Mouse (Mus musculus) midbrain, embryonic 15.5 days (tissue): ENCODE results near the gene Gstm7. TPM values are rescaled to one million over a fixed set of nuclear protein-coding genes. Genes with fewer than 3 reads are reported as not detected.
A peak's percentile ranks its signal among the peaks of the same experiment; 100 is the strongest.
"Not testable (repeated sequence)": the region's sequence is repeated elsewhere in the genome, so short reads cannot be mapped to it uniquely, and the experiment has no call there.

Experiments
- ATAC-seq: fragments of 200-750 bp; cut with Nextera tagmentation; replicated peaks from 2 replicates; pipeline ENCODE4 v1.8.0; 2017; ENCODE audit warnings: moderate TSS enrichment
- H3K27ac ChIP-seq: fragments of 300-500 bp; sonication (generic); 2 replicates; pipeline ENCODE4 v1.5.1; 2015; ENCODE audit warnings: mild to moderate bottlenecking, inconsistent platforms
- H3K27me3 ChIP-seq: fragments of 300-500 bp; sonication (generic); replicated peaks from 2 replicates; pipeline ENCODE4 v1.6.1; 2015; ENCODE audit warnings: inconsistent platforms
- H3K36me3 ChIP-seq: fragments of 300-500 bp; sonication (generic); replicated peaks from 2 replicates; pipeline ENCODE4 v1.6.1; 2015; ENCODE audit warnings: inconsistent platforms
- H3K4me1 ChIP-seq: fragments of 300-500 bp; sonication (generic); 2 replicates; pipeline ENCODE4 v1.6.1; 2015; ENCODE audit warnings: inconsistent platforms
- H3K4me2 ChIP-seq: fragments of 300-500 bp; sonication (generic); 2 replicates; pipeline ENCODE4 v1.6.1; 2015; ENCODE audit warnings: inconsistent platforms, mild to moderate bottlenecking, moderate library complexity
- H3K4me3 ChIP-seq: fragments of 300-500 bp; sonication (generic); 2 replicates; pipeline ENCODE4 v1.5.1; 2015; ENCODE audit warnings: mild to moderate bottlenecking, inconsistent platforms
- H3K9ac ChIP-seq: fragments of 300-500 bp; sonication (generic); 2 replicates; pipeline ENCODE4 v1.6.1; 2015; ENCODE audit warnings: mild to moderate bottlenecking, inconsistent platforms
- H3K9me3 ChIP-seq: fragments of 300-500 bp; sonication (generic); 2 replicates; pipeline ENCODE4 v1.6.1; 2016; ENCODE audit warnings: inconsistent platforms
- WGBS: fragments of 180-500 bp; shearing (Covaris S2); methylation state at CpG from one replicate; pipeline ENCODE4 v1.1.7; 2015; ENCODE audit warnings: mixed read lengths; 5-methylcytosine and 5-hydroxymethylcytosine counted together
- polyA plus RNA-seq: library from polyadenylated mRNA; unstranded; fragments of >200 nt; fragmentation: Nextera tagmentation; extraction: Ambion mirVana; gene quantifications from 2 replicates; pipeline ENCODE4 v1.2.1, GENCODE M21; 2015

Gene Gstm7
- polyA plus RNA-seq, 1 experiment from 2014 or later, result 63.6 TPM

GRCm38 (mm10) chr3:107953328-107953755, 21.7 kb upstream of the Gstm7 start:
- Histone ChIP-seq H3K9ac (no peak overlapping the region), H3K36me3 (no peaks in the 10 kb centered on the region), H3K4me1 (no peaks in the 10 kb centered on the region), H3K9me3 (no peaks in the 10 kb centered on the region), H3K27me3 (no peaks in the 10 kb centered on the region), H3K27ac (no peak overlapping the region), H3K4me3 (no peak overlapping the region), H3K4me2 (no peak overlapping the region)
- 23% methylated on average over 6 of the region's 6 CpGs for WGBS
- ATAC-seq, result peak; percentile 69

DNA sequence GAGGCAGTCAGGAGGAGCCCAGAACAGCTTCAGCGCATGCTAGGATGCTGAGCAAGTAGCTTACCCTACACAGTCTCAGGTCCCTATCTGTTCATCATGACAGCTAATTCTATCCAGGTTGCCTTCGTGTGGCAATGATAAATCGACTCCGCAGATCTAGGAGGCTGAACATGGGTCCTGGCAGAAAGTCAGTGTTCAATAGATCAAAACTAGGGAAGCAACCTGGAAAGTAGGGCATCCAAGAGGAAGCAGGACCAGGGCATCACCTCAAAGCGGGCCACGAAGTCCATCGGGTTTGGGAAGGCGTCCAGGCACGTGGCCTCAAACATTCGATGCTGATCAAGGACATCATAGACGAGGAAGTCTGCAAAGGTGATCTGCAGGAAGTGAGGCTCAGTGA, 18.9 kb upstream of the Gstm7 start:
- no peak overlapping the region for H3K4me3 ChIP-seq
- H3K9me3 ChIP-seq, result no peaks in the 10 kb centered on the region
- no peak overlapping the region for H3K27ac ChIP-seq
- H3K4me1 ChIP-seq, result no peaks in the 10 kb centered on the region
- H3K36me3 ChIP-seq, result no peaks in the 10 kb centered on the region
- no peaks in the 10 kb centered on the region for H3K27me3 ChIP-seq
- H3K9ac ChIP-seq, result no peak overlapping the region
- ATAC-seq, result no peak
- no peak overlapping the region for H3K4me2 ChIP-seq
- 88% methylated on average over 11 of the region's 11 CpGs for WGBS

DNA sequence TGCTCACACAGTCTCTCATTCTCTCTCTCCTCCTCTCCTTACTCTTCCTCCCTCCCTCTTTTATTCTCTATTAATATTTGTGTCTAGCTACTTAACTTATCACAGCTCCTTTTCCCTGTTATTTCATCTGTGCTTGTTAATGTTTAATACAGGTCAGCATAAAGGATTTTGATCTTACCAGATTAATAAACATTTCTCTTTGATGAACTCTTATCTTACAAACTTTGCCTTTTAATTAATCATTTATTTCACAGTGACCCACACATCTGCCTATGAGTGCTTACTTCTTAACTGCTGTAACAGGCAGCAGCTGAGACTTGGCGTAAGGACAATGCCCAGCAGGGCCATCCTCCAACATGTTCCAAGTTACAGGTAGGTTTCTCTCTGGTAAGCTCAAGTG, 17.8 kb upstream of the Gstm7 start:
- not testable (repeated sequence) for H3K4me1 ChIP-seq, H3K27me3 ChIP-seq, H3K4me3 ChIP-seq, H3K4me2 ChIP-seq, H3K9ac ChIP-seq, H3K27ac ChIP-seq, H3K9me3 ChIP-seq, ATAC-seq, H3K36me3 ChIP-seq
- 93% methylated on average over 1 of the region's 1 CpGs for WGBS

GRCm38 (mm10) chr3:107945729-107946128, 14.1 kb upstream of the Gstm7 start:
- Histone ChIP-seq H3K27me3 (no peaks in the 10 kb centered on the region), H3K9ac (no peak overlapping the region), H3K9me3 (no peaks in the 10 kb centered on the region), H3K4me1 (peaks cover 10% of the 10 kb centered on the region), H3K36me3 (no peaks in the 10 kb centered on the region), H3K4me2 (no peak overlapping the region), H3K27ac (no peak overlapping the region), H3K4me3 (no peak overlapping the region)
- ATAC-seq, result no peak
- 57% methylated on average over 4 of the region's 4 CpGs for WGBS

- peak within 1 kb of the TSS; percentile 70 for H3K27ac ChIP-seq
- H3K36me3 ChIP-seq, result no peaks in the 10 kb centered on the region
- 14% methylated on average over 20 of the region's 20 CpGs for WGBS
- peaks cover 17% of the 10 kb centered on the region for H3K4me1 ChIP-seq
- H3K9ac ChIP-seq, result peak within 1 kb of the TSS; percentile 33; the same call in 1 of the 2 replicates
- ATAC-seq, result peak; percentile 93
- no peaks in the 10 kb centered on the region for H3K9me3 ChIP-seq
- peak within 1 kb of the TSS; percentile 50 for H3K4me2 ChIP-seq
- no peaks in the 10 kb centered on the region for H3K27me3 ChIP-seq
- peak within 1 kb of the TSS; percentile 32 for H3K4me3 ChIP-seq
These were observed 11.8 kb upstream of the Gstm7 start, which contains the start of gene Gstm6 for GRCm38 (mm10) chr3:107943239-107943990. Gene Gstm6 (minus strand): TSS chr3:107943749.

DNA sequence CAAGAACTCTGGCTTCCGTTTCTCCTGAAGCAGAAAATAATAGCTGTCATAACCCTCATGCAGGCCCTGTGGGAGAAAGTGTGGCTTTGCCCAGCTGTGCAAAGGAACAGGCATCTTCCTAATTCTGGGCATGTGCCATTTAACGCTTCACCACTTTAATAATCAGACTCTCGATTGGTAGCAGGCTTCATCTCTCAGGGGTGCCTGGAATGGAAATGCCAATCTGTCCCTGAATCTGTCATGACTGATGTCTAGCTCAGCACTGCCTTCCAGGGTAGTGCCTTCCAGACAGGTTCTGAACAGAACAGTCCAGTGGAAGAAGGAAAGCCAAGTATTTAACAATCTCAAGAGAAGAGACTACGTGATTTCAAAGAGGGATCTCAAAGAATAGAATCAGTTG, 9.6 kb upstream of the Gstm7 start:
- Histone ChIP-seq H3K27me3 (no peaks in the 10 kb centered on the region), H3K27ac (no peak overlapping the region), H3K4me1 (peaks cover 17% of the 10 kb centered on the region), H3K4me3 (no peak overlapping the region), H3K4me2 (no peak overlapping the region), H3K9ac (no peak overlapping the region), H3K9me3 (no peaks in the 10 kb centered on the region), H3K36me3 (no peaks in the 10 kb centered on the region)
- no peak for ATAC-seq
- WGBS, result 70% methylated on average over 4 of the region's 4 CpGs

- no peaks in the 10 kb centered on the region for H3K9me3 ChIP-seq
- no peak for ATAC-seq
- no peaks in the 10 kb centered on the region for H3K27me3 ChIP-seq
- H3K27ac ChIP-seq, result no peak overlapping the region
- no peak overlapping the region for H3K4me3 ChIP-seq
- no peak overlapping the region for H3K9ac ChIP-seq
- H3K4me2 ChIP-seq, result no peak overlapping the region
- H3K36me3 ChIP-seq, result no peaks in the 10 kb centered on the region
- 81% methylated on average over 7 of the region's 7 CpGs for WGBS
- H3K4me1 ChIP-seq, result peaks cover 17% of the 10 kb centered on the region
These were observed 8.9 kb upstream of the Gstm7 start for GRCm38 (mm10) chr3:107940524-107940923.

DNA sequence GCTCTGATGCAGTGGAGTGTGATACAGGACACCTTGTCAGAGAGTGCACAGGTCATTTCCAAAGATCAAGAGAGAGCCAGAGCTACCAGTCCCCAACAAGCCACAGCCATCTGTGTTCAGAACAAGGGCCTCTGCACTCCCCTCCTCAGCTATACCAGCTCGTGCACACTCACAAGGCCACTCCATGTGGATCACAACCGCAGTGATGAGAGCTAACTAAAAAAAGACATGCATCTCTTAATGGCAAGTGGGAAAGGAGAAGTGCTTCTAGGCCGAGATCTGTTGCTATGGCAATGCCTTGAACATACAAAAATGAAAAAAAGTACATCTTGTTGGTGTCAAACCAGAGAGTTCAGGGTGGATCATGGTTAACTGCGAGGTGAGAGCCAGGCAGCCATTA, 8.2 kb upstream of the Gstm7 start:
- H3K4me2 ChIP-seq, result no peak overlapping the region
- H3K9ac ChIP-seq, result no peak overlapping the region
- no peak overlapping the region for H3K4me3 ChIP-seq
- no peaks in the 10 kb centered on the region for H3K36me3 ChIP-seq
- peaks cover 17% of the 10 kb centered on the region for H3K4me1 ChIP-seq
- H3K27ac ChIP-seq, result no peak overlapping the region
- 48% methylated on average over 4 of the region's 4 CpGs for WGBS
- ATAC-seq, result no peak
- H3K9me3 ChIP-seq, result no peaks in the 10 kb centered on the region
- H3K27me3 ChIP-seq, result no peaks in the 10 kb centered on the region

GRCm38 (mm10) chr3:107939403-107939802, 7.8 kb upstream of the Gstm7 start:
- ATAC-seq, result no peak
- H3K27ac ChIP-seq, result no peak overlapping the region

GRCm38 (mm10) chr3:107935888-107936287, 4.3 kb upstream of the Gstm7 start:
- H3K4me2 ChIP-seq, result no peak overlapping the region
- H3K9me3 ChIP-seq, result no peaks in the 10 kb centered on the region
- H3K4me3 ChIP-seq, result no peak overlapping the region
- WGBS, result 67% methylated on average over 3 of the region's 3 CpGs
- no peaks in the 10 kb centered on the region for H3K27me3 ChIP-seq
- no peaks in the 10 kb centered on the region for H3K36me3 ChIP-seq
- no peak overlapping the region for H3K27ac ChIP-seq
- peaks cover 16% of the 10 kb centered on the region for H3K4me1 ChIP-seq
- no peak overlapping the region for H3K9ac ChIP-seq
- no peak for ATAC-seq

More at GRCm38 (mm10) chr3:107939403-107939802, 7.8 kb upstream of the Gstm7 start:
- Histone ChIP-seq H3K4me3 (no peak overlapping the region), H3K36me3 (no peaks in the 10 kb centered on the region), H3K9me3 (no peaks in the 10 kb centered on the region), H3K4me2 (no peak overlapping the region), H3K4me1 (peaks cover 17% of the 10 kb centered on the region), H3K9ac (no peak overlapping the region), H3K27me3 (no peaks in the 10 kb centered on the region)
- WGBS, result 51% methylated on average over 3 of the region's 3 CpGs

DNA sequence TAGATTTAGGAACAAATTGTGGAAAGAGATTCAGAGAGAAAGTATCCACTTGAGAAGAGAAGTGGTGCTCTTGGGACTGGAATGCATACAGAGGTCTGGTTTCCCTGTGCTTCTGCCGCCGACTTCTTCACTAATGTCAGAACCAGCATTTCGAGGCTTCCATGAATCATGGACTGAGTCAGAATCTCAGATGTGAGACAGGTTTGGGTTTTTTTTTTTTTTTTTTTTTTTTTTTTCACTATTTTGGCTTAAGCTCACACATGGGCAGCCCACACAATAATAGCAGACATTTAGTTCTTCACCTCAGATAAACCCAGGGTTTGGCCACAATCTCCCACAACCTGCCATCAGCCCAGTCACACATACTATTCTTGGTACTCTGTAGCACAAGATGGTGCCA, 3.7 kb upstream of the Gstm7 start:
- Histone ChIP-seq H3K4me3 (no peak overlapping the region), H3K27me3 (no peaks in the 10 kb centered on the region), H3K4me1 (peaks cover 22% of the 10 kb centered on the region), H3K4me2 (no peak overlapping the region), H3K36me3 (no peaks in the 10 kb centered on the region), H3K9ac (no peak overlapping the region), H3K9me3 (no peaks in the 10 kb centered on the region), H3K27ac (no peak overlapping the region)
- WGBS, result 81% methylated on average over 3 of the region's 3 CpGs
- ATAC-seq, result no peak

DNA sequence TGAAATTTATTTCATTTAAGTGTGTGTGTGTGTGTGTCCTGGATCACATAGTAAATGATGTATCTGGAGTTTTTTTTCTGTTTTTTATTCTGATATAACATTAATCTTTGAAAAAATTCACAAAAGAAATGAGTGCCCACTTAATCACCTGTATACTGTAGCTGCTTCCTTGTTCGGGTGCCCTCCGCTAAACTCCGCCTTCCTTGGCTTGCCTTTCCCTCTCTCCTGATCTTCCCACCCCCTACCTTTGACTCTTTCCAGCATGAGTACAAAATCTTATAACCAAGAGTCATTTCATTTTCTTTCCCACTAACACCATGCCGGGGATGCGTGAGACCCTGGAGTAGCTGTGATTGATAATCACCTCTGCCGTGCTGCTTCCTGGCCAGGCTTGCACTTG, 511 bp upstream of the Gstm7 start:
- Histone ChIP-seq H3K9ac (no peak overlapping the region), H3K36me3 (no peaks in the 10 kb centered on the region), H3K4me3 (no peak overlapping the region), H3K4me1 (peaks cover 24% of the 10 kb centered on the region), H3K27me3 (no peaks in the 10 kb centered on the region), H3K4me2 (no peak overlapping the region), H3K27ac (peak overlapping the region; percentile 2; the same call in 1 of the 2 replicates), H3K9me3 (no peaks in the 10 kb centered on the region)
- WGBS, result 62% methylated on average over 6 of the region's 6 CpGs
- ATAC-seq, result 0 out of 2 replicates have a peak, but pooled peaks have one; percentile 11

DNA sequence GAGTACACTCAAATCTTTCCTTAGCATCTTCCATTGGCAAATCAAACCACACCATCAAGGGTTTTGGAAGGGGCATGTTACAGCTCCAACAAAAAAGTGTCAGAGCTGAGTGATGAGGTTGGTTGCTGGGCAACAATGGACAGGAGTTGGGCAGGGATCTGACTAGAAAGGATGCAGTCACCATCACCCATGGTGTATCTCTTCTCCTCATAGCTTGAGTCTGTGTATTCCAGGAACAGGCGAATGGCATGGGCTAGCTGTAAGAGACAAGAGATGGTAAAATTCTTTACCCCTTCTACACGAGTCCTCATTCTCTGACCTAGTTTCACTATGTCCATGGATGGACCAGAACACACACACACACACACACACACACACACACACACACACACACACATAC, 483 bp downstream of the Gstm7 start:
- H3K9ac ChIP-seq, result no peak overlapping the region
- H3K4me2 ChIP-seq, result peak overlapping the region; percentile 45
- peak overlapping the region; percentile 80 for H3K27ac ChIP-seq
- H3K27me3 ChIP-seq, result no peaks in the 10 kb centered on the region
- ATAC-seq, result peak; percentile 48; the same call in 1 of the 2 replicates
- H3K36me3 ChIP-seq, result no peaks in the 10 kb centered on the region
- no peaks in the 10 kb centered on the region for H3K9me3 ChIP-seq
- H3K4me3 ChIP-seq, result peak overlapping the region; percentile 31
- peaks cover 24% of the 10 kb centered on the region for H3K4me1 ChIP-seq
- 44% methylated on average over 2 of the region's 2 CpGs for WGBS
